Mouse (Mus musculus): ENCODE measurements around the gene Tbc1d15.

- TF ChIP-seq CTCF (IDR thresholded peaks at IDR 0.05; ENCODE audit: control insufficient read depth, insufficient read depth, insufficient read length): no peak
- TF ChIP-seq MAX (IDR thresholded peaks at IDR 0.05): no peak
Observed at GRCm38 (mm10) chr10:115173336-115173735, 77.9 kb downstream of the Tbc1d15 start.

All from C2C12 (cell line).